Mouse (Mus musculus): ENCODE measurements around the gene Elovl1. TPM values are rescaled to one million over a fixed set of nuclear protein-coding genes. Genes with fewer than 3 reads are reported as not detected.

The Elovl1 gene
- polyA plus RNA-seq, 1 experiment = 136 TPM

DNA sequence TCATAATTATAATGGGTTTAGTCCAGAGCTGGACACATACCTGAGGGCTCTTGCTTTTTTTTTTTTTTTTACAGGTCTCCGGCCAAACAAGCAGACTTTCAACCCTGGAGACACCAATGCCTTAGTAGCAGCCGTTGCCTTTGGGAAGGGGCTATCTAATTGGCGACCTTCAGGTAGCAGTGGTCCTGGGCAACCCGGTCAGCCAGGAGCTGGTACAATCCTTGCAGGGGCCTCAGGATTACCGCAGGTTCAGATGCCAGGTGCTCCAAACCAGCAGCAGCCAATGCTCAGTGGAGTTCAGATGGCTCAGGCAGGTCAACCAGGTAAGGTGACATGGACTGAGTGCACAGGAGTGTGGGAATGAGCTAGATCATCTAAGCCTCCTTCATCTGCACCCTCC, 14.3 kb upstream of the Elovl1 start:
- peaks cover 24% of the 10 kb centered on the region for H3K79me2 ChIP-seq (ENCODE audit: control insufficient read depth, insufficient read depth)
- no peak for TF ChIP-seq MYOD1 (IDR thresholded peaks at IDR 0.05; ENCODE audit: control insufficient read depth in 1 of 3, insufficient read length in 2 of 3, low read depth in 2 of 3)
- H3K36me3 ChIP-seq (ENCODE audit: control insufficient read depth, insufficient read depth) = peaks cover 29% of the 10 kb centered on the region
- H3K4me2 ChIP-seq (ENCODE audit: low read depth) = no peak overlapping the region
- H3ac ChIP-seq (ENCODE audit: control insufficient read depth, insufficient read length) = no peak overlapping the region
- no peaks in the 10 kb centered on the region for H3K27me3 ChIP-seq (ENCODE audit: control insufficient read depth, insufficient read depth, insufficient read length)
- H3K4me3 ChIP-seq = no peak overlapping the region

DNA sequence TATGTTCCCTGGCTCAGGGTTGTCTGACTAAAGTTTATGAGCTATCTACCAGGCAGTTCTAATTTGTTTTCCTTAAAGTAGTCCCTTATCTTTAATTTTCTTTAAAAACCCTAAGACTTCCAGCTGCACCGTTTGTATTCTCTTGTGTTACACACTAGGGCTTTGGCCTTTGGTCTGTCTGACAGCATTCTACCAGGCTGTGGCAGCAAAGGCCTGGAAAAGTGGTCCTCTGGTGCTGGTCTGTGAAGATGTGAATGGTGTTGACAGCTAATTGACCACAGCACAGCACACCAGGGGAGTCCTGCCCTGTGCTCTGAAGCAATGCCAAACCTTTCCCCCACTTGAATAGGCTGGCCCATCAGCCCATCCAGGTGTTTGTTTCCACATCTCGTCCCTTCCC, 12.1 kb upstream of the Elovl1 start:
- peaks cover 29% of the 10 kb centered on the region for H3K36me3 ChIP-seq (ENCODE audit: control insufficient read depth, insufficient read depth)
- TF ChIP-seq MYOG (IDR thresholded peaks at IDR 0.05; ENCODE audit: control insufficient read depth in 1 of 3, insufficient read depth in 1 of 3, insufficient read length in 2 of 3, low read depth in 2 of 3) = no peak
- no peak for TF ChIP-seq USF1 (IDR thresholded peaks at IDR 0.05; ENCODE audit: low read depth)
- no peak for TF ChIP-seq MAX (IDR thresholded peaks at IDR 0.05; ENCODE audit: low read depth)
- no peak for TF ChIP-seq POLR2AphosphoS2 (IDR thresholded peaks at IDR 0.05; ENCODE audit: insufficient read length, low read depth)
- no peak for TF ChIP-seq MYOD1 (IDR thresholded peaks at IDR 0.05; ENCODE audit: control insufficient read depth in 1 of 3, insufficient read length in 2 of 3, low read depth in 2 of 3)
- no peak for TF ChIP-seq TCF3 (IDR thresholded peaks at IDR 0.05; ENCODE audit: insufficient read length, low read depth)
- no peak for TF ChIP-seq REST (IDR thresholded peaks at IDR 0.05; ENCODE audit: insufficient read depth, insufficient read length)
- no peak for TF ChIP-seq POLR2A (IDR thresholded peaks at IDR 0.05; ENCODE audit: insufficient read length, low read depth)
- no peak for TF ChIP-seq E2F4 (IDR thresholded peaks at IDR 0.05; ENCODE audit: insufficient read depth)
- no peak for TF ChIP-seq CEBPB (IDR thresholded peaks at IDR 0.05; ENCODE audit: insufficient read depth, poor library complexity, severe bottlenecking)
- TF ChIP-seq TCF12 (IDR thresholded peaks at IDR 0.05; ENCODE audit: insufficient read depth, poor library complexity, severe bottlenecking) = no peak
- TF ChIP-seq SRF (IDR thresholded peaks at IDR 0.05; ENCODE audit: control insufficient read depth, insufficient read length, low read depth) = no peak
- no peak overlapping the region for H3ac ChIP-seq (ENCODE audit: control insufficient read depth, insufficient read length)
- H3K4me3 ChIP-seq = no peak overlapping the region
- no peaks in the 10 kb centered on the region for H3K27me3 ChIP-seq (ENCODE audit: control insufficient read depth, insufficient read depth, insufficient read length)
- no peak overlapping the region for H3K4me2 ChIP-seq (ENCODE audit: low read depth)
- peaks cover 6% of the 10 kb centered on the region for H3K79me2 ChIP-seq (ENCODE audit: control insufficient read depth, insufficient read depth)

DNA sequence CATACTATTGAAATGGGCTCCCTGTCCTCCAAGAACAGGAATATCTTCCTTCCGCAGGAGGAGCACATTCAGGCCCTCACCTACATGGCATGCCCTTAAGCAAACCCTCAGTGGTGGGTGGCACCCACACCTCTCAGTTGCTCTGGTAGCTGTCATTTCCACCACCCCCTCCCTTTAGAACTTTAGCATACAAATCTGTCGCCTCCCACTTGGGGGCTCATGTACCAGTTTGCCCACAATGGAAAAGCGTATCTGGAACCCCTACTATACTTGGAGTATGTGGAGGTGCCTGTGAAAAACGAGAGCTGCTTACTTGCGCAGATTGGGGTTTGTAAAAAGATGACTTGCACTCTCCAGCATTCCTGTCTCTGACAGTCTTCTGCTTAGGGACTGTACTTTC, 11.6 kb upstream of the Elovl1 start:
- Histone ChIP-seq H3K4me2 (ENCODE audit: low read depth) (no peak overlapping the region), H3ac (ENCODE audit: control insufficient read depth, insufficient read length) (no peak overlapping the region), H3K4me3 (no peak overlapping the region), H3K27me3 (ENCODE audit: control insufficient read depth, insufficient read depth, insufficient read length) (no peaks in the 10 kb centered on the region), H3K36me3 (ENCODE audit: control insufficient read depth, insufficient read depth) (peaks cover 25% of the 10 kb centered on the region), H3K79me2 (ENCODE audit: control insufficient read depth, insufficient read depth) (peaks cover 1% of the 10 kb centered on the region)
- no peak for TF ChIP-seq MYOD1 (IDR thresholded peaks at IDR 0.05; ENCODE audit: control insufficient read depth in 1 of 3, insufficient read length in 2 of 3, low read depth in 2 of 3)

DNA sequence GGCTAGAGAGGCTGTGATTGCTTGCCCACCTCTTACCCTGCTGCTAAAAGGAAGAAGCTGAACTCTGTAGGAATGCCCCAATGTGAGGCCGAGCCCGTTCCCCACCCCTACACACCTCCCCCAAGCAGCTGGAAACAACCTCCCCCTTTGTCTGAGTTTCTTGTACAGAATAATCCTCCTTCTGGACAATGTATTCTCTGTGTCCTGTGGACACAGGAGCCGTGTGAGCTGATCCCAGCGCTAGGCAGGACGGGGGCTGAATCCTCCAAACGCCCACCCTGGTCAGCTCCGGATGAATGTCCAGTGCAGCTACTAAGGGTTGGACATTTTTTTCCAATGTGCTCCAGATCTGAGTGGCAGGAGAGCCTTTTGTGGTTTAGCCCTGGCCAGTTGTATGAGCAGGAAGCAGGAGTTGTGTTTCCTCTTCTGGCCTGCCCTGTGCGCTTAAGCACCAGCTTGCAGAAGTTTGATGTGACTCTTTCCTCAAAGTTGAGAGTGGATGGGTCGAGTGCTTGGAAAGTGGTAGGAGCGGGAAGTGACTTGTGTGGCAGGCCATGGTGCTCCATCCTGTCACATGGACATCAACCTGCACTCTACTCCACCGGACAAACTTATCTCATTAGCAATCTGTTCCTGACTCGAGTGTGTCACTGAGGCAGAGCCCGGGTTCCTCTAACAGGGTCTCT, 10.6 kb upstream of the Elovl1 start:
- Histone ChIP-seq H3K36me3 (ENCODE audit: control insufficient read depth, insufficient read depth) (peaks cover 17% of the 10 kb centered on the region), H3ac (ENCODE audit: control insufficient read depth, insufficient read length) (no peak overlapping the region), H3K4me2 (ENCODE audit: low read depth) (no peak overlapping the region), H3K79me2 (ENCODE audit: control insufficient read depth, insufficient read depth) (no peaks in the 10 kb centered on the region), H3K4me3 (no peak overlapping the region), H3K27me3 (ENCODE audit: control insufficient read depth, insufficient read depth, insufficient read length) (no peaks in the 10 kb centered on the region)
- TF ChIP-seq SRF (IDR thresholded peaks at IDR 0.05; ENCODE audit: control insufficient read depth, insufficient read length, low read depth) = no peak
- no peak for TF ChIP-seq REST (IDR thresholded peaks at IDR 0.05; ENCODE audit: insufficient read depth, insufficient read length)
- TF ChIP-seq POLR2AphosphoS2 (IDR thresholded peaks at IDR 0.05; ENCODE audit: insufficient read length, low read depth) = no peak
- TF ChIP-seq MYOD1 (IDR thresholded peaks at IDR 0.05; ENCODE audit: control insufficient read depth in 1 of 3, insufficient read length in 2 of 3, low read depth in 2 of 3) = no peak
- TF ChIP-seq POLR2A (IDR thresholded peaks at IDR 0.05; ENCODE audit: insufficient read length, low read depth) = no peak
- no peak for TF ChIP-seq MAX (IDR thresholded peaks at IDR 0.05; ENCODE audit: low read depth)
- no peak for TF ChIP-seq TCF12 (IDR thresholded peaks at IDR 0.05; ENCODE audit: insufficient read depth, poor library complexity, severe bottlenecking)
- TF ChIP-seq TCF3 (IDR thresholded peaks at IDR 0.05; ENCODE audit: insufficient read length, low read depth) = no peak
- no peak for TF ChIP-seq MYOG (IDR thresholded peaks at IDR 0.05; ENCODE audit: control insufficient read depth in 1 of 3, insufficient read depth in 1 of 3, insufficient read length in 2 of 3, low read depth in 2 of 3)
- TF ChIP-seq USF1 (IDR thresholded peaks at IDR 0.05; ENCODE audit: low read depth) = no peak
- no peak for TF ChIP-seq CEBPB (IDR thresholded peaks at IDR 0.05; ENCODE audit: insufficient read depth, poor library complexity, severe bottlenecking)
- TF ChIP-seq E2F4 (IDR thresholded peaks at IDR 0.05; ENCODE audit: insufficient read depth) = no peak

DNA sequence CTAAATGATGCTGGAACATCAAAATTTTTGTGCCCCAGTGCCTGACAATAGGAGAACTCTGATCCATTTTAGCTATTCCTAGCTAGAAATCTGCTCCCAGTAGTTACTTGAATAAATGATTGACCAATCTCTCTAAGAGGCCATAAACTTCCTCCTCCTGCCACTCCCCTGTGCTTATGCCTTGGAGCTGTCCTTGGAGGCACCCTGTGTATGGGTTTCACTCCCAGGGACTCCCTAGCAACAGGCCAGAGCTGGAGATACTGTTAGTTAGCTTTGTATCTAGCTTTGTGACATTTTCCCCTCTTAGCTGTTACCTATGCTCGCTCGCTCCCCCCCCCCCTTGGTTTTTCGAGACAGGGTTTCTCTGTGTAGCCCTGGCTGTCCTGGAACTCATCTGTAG, 6.5 kb upstream of the Elovl1 start:
- no peak overlapping the region for H3ac ChIP-seq (ENCODE audit: control insufficient read depth, insufficient read length)
- TF ChIP-seq REST (IDR thresholded peaks at IDR 0.05; ENCODE audit: insufficient read depth, insufficient read length) (no peak), MYOG (IDR thresholded peaks at IDR 0.05; ENCODE audit: control insufficient read depth in 1 of 3, insufficient read depth in 1 of 3, insufficient read length in 2 of 3, low read depth in 2 of 3) (no peak), TCF12 (IDR thresholded peaks at IDR 0.05; ENCODE audit: insufficient read depth, poor library complexity, severe bottlenecking) (no peak), E2F4 (IDR thresholded peaks at IDR 0.05; ENCODE audit: insufficient read depth) (no peak), CEBPB (IDR thresholded peaks at IDR 0.05; ENCODE audit: insufficient read depth, poor library complexity, severe bottlenecking) (no peak), SRF (IDR thresholded peaks at IDR 0.05; ENCODE audit: control insufficient read depth, insufficient read length, low read depth) (no peak), MAX (IDR thresholded peaks at IDR 0.05; ENCODE audit: low read depth) (no peak)
- peaks cover 5% of the 10 kb centered on the region for H3K36me3 ChIP-seq (ENCODE audit: control insufficient read depth, insufficient read depth)
- no peak overlapping the region for H3K4me3 ChIP-seq
- H3K4me2 ChIP-seq (ENCODE audit: low read depth) = no peak overlapping the region
- no peaks in the 10 kb centered on the region for H3K27me3 ChIP-seq (ENCODE audit: control insufficient read depth, insufficient read depth, insufficient read length)
- no peaks in the 10 kb centered on the region for H3K79me2 ChIP-seq (ENCODE audit: control insufficient read depth, insufficient read depth)

Measured in myocyte (in vitro differentiated cells).